Mouse (Mus musculus) cerebellum, adult 2 months (tissue): ENCODE data around the gene Ubald1.

ENCODE experiments used
- CTCF ChIP-seq: fragments of 200-500 bp; IDR thresholded peaks from 2 replicates; pipeline ENCODE4 v1.5.1; 2011; ENCODE audit warnings: low read depth, mild to moderate bottlenecking, control low read depth, low read length, moderate library complexity, borderline replicate concordance; ENCODE audit not compliant: insufficient read depth
- POLR2A ChIP-seq: fragments of 200-500 bp; IDR thresholded peaks from 2 replicates; pipeline ENCODE4 v1.6.1; 2011; ENCODE audit warnings: low read length, control low read depth, borderline replicate concordance; ENCODE audit not compliant: insufficient read depth

DNA sequence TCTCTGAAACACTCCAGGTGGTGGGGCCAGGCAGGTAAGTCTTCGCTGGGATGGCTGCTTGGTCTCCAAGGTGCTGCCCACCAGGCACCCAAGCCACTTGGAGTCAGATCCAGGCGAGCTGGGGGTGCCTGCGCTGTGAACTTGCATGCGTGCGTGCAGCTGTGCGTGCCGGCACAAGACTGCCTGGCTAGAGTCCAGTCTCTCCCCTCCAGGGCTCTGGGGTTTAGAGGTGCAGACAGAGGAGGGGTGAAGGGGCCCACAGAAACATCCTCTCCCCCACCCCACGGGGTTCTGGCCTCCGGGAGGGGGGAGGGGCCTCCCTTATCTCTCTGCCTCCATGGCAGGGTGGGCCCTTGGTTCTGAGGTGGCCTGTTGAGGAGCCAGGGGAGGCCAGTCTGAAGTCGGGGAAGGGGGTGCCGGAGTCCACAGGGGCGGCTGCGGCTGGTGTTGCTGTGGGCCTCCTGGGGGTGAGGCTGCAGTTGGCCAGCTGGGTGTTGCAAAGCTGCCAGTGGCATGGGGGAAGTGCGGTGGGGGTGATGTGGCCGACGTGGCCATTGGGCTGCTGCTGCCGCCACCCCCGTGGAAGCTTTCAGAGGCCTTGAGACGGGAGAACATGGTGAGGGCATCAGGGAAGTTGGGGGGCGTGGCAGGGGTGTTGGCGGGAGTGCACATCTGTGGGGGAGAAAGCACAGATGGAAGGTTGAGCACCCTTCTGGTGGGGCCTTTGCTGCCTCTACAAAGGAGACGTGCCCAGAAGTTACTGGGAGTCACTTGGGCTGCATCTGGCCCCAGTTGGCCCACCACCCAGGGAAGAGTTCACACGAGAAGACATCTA is 4.7 kb downstream of the Ubald1 start:
- TF ChIP-seq POLR2A (no peak), CTCF (no peak)
